Mouse (Mus musculus): ENCODE results near the gene 2200002D01Rik. TPM values are rescaled to one million over a fixed set of nuclear protein-coding genes. Genes with fewer than 3 reads are reported as not detected.
A peak's percentile ranks its signal among the peaks of the same experiment; 100 is the strongest.

The 2200002D01Rik gene
- polyA plus RNA-seq, 1 experiment, result 42.4 TPM

- Histone ChIP-seq H3K79me2 (ENCODE audit: control insufficient read depth, insufficient read depth) (no peaks in the 10 kb centered on the region), H3ac (ENCODE audit: control insufficient read depth, insufficient read length) (no peak overlapping the region)
- TF ChIP-seq MYOG (IDR thresholded peaks at IDR 0.05; ENCODE audit: control insufficient read depth in 1 of 3, insufficient read depth in 1 of 3, insufficient read length in 2 of 3, low read depth in 2 of 3), result no peak
- TF ChIP-seq MYOD1 (IDR thresholded peaks at IDR 0.05; ENCODE audit: control insufficient read depth in 1 of 3, insufficient read length in 2 of 3, low read depth in 2 of 3), result peak in 1 of 3 experiments; percentile 18
- no peak for TF ChIP-seq TCF3 (IDR thresholded peaks at IDR 0.05; ENCODE audit: insufficient read length, low read depth)
- no peak for TF ChIP-seq USF1 (IDR thresholded peaks at IDR 0.05; ENCODE audit: low read depth)
- no peak for TF ChIP-seq POLR2A (IDR thresholded peaks at IDR 0.05; ENCODE audit: insufficient read length, low read depth)
Observed at GRCm38 (mm10) chr7:29259781-29260730, 11.8 kb upstream of the 2200002D01Rik start.

GRCm38 (mm10) chr7:29257368-29257767 lies 9.1 kb upstream of the 2200002D01Rik start:
- no peaks in the 10 kb centered on the region for H3K79me2 ChIP-seq (ENCODE audit: control insufficient read depth, insufficient read depth)
- peaks cover 12% of the 10 kb centered on the region for H3K27me3 ChIP-seq (ENCODE audit: control insufficient read depth, insufficient read depth, insufficient read length)
- no peak overlapping the region for H3K4me3 ChIP-seq
- no peaks in the 10 kb centered on the region for H3K36me3 ChIP-seq (ENCODE audit: control insufficient read depth, insufficient read depth)
- TF ChIP-seq POLR2AphosphoS2 (IDR thresholded peaks at IDR 0.05; ENCODE audit: insufficient read length, low read depth), result no peak
- no peak for TF ChIP-seq MAX (IDR thresholded peaks at IDR 0.05; ENCODE audit: low read depth)
- TF ChIP-seq MYOD1 (IDR thresholded peaks at IDR 0.05; ENCODE audit: control insufficient read depth in 1 of 3, insufficient read length in 2 of 3, low read depth in 2 of 3), result no peak
- no peak for TF ChIP-seq REST (IDR thresholded peaks at IDR 0.05; ENCODE audit: insufficient read depth, insufficient read length)
- TF ChIP-seq CEBPB (IDR thresholded peaks at IDR 0.05; ENCODE audit: insufficient read depth, poor library complexity, severe bottlenecking), result no peak
- no peak for TF ChIP-seq POLR2A (IDR thresholded peaks at IDR 0.05; ENCODE audit: insufficient read length, low read depth)
- no peak for TF ChIP-seq TCF3 (IDR thresholded peaks at IDR 0.05; ENCODE audit: insufficient read length, low read depth)
- no peak for TF ChIP-seq USF1 (IDR thresholded peaks at IDR 0.05; ENCODE audit: low read depth)
- TF ChIP-seq SRF (IDR thresholded peaks at IDR 0.05; ENCODE audit: control insufficient read depth, insufficient read length, low read depth), result no peak
- TF ChIP-seq TCF12 (IDR thresholded peaks at IDR 0.05; ENCODE audit: insufficient read depth, poor library complexity, severe bottlenecking), result no peak
- H3K4me2 ChIP-seq (ENCODE audit: low read depth), result no peak overlapping the region
- no peak overlapping the region for H3ac ChIP-seq (ENCODE audit: control insufficient read depth, insufficient read length)

More at GRCm38 (mm10) chr7:29259781-29260730, 11.8 kb upstream of the 2200002D01Rik start:
- peaks cover 35% of the 10 kb centered on the region for H3K27me3 ChIP-seq (ENCODE audit: control insufficient read depth, insufficient read depth, insufficient read length)
- no peak overlapping the region for H3K4me2 ChIP-seq (ENCODE audit: low read depth)
- no peaks in the 10 kb centered on the region for H3K36me3 ChIP-seq (ENCODE audit: control insufficient read depth, insufficient read depth)
- H3K4me3 ChIP-seq, result no peak overlapping the region

GRCm38 (mm10) chr7:29255875-29256274 lies 7.6 kb upstream of the 2200002D01Rik start:
- H3ac ChIP-seq (ENCODE audit: control insufficient read depth, insufficient read length), result no peak overlapping the region

GRCm38 (mm10) chr7:29253842-29254241 lies 5.6 kb upstream of the 2200002D01Rik start:
- TF ChIP-seq USF1 (IDR thresholded peaks at IDR 0.05; ENCODE audit: low read depth), result no peak
- TF ChIP-seq MYOD1 (IDR thresholded peaks at IDR 0.05; ENCODE audit: control insufficient read depth in 1 of 3, insufficient read length in 2 of 3, low read depth in 2 of 3), result no peak
- TF ChIP-seq E2F4 (IDR thresholded peaks at IDR 0.05; ENCODE audit: insufficient read depth), result no peak
- no peak for TF ChIP-seq TCF3 (IDR thresholded peaks at IDR 0.05; ENCODE audit: insufficient read length, low read depth)
- TF ChIP-seq POLR2A (IDR thresholded peaks at IDR 0.05; ENCODE audit: insufficient read length, low read depth), result no peak
- TF ChIP-seq MAX (IDR thresholded peaks at IDR 0.05; ENCODE audit: low read depth), result no peak
- TF ChIP-seq POLR2AphosphoS2 (IDR thresholded peaks at IDR 0.05; ENCODE audit: insufficient read length, low read depth), result no peak
- TF ChIP-seq REST (IDR thresholded peaks at IDR 0.05; ENCODE audit: insufficient read depth, insufficient read length), result no peak
- no peak for TF ChIP-seq CEBPB (IDR thresholded peaks at IDR 0.05; ENCODE audit: insufficient read depth, poor library complexity, severe bottlenecking)
- TF ChIP-seq TCF12 (IDR thresholded peaks at IDR 0.05; ENCODE audit: insufficient read depth, poor library complexity, severe bottlenecking), result no peak
- no peak for TF ChIP-seq MYOG (IDR thresholded peaks at IDR 0.05; ENCODE audit: control insufficient read depth in 1 of 3, insufficient read depth in 1 of 3, insufficient read length in 2 of 3, low read depth in 2 of 3)
- no peak for TF ChIP-seq SRF (IDR thresholded peaks at IDR 0.05; ENCODE audit: control insufficient read depth, insufficient read length, low read depth)
- Histone ChIP-seq H3K79me2 (ENCODE audit: control insufficient read depth, insufficient read depth) (no peaks in the 10 kb centered on the region), H3K36me3 (ENCODE audit: control insufficient read depth, insufficient read depth) (no peaks in the 10 kb centered on the region), H3K4me2 (ENCODE audit: low read depth) (no peak overlapping the region), H3ac (ENCODE audit: control insufficient read depth, insufficient read length) (no peak overlapping the region), H3K4me3 (no peak overlapping the region), H3K27me3 (ENCODE audit: control insufficient read depth, insufficient read depth, insufficient read length) (no peaks in the 10 kb centered on the region)

More at GRCm38 (mm10) chr7:29255875-29256274, 7.6 kb upstream of the 2200002D01Rik start:
- Histone ChIP-seq H3K36me3 (ENCODE audit: control insufficient read depth, insufficient read depth) (no peaks in the 10 kb centered on the region), H3K27me3 (ENCODE audit: control insufficient read depth, insufficient read depth, insufficient read length) (peaks cover 7% of the 10 kb centered on the region), H3K79me2 (ENCODE audit: control insufficient read depth, insufficient read depth) (no peaks in the 10 kb centered on the region), H3K4me3 (no peak overlapping the region), H3K4me2 (ENCODE audit: low read depth) (no peak overlapping the region)
- TF ChIP-seq REST (IDR thresholded peaks at IDR 0.05; ENCODE audit: insufficient read depth, insufficient read length), result no peak
- TF ChIP-seq POLR2A (IDR thresholded peaks at IDR 0.05; ENCODE audit: insufficient read length, low read depth), result no peak
- no peak for TF ChIP-seq CEBPB (IDR thresholded peaks at IDR 0.05; ENCODE audit: insufficient read depth, poor library complexity, severe bottlenecking)
- TF ChIP-seq MAX (IDR thresholded peaks at IDR 0.05; ENCODE audit: low read depth), result no peak

- H3K79me2 ChIP-seq (ENCODE audit: control insufficient read depth, insufficient read depth), result no peaks in the 10 kb centered on the region
- no peaks in the 10 kb centered on the region for H3K36me3 ChIP-seq (ENCODE audit: control insufficient read depth, insufficient read depth)
- no peak overlapping the region for H3K4me3 ChIP-seq
- H3K27me3 ChIP-seq (ENCODE audit: control insufficient read depth, insufficient read depth, insufficient read length), result no peaks in the 10 kb centered on the region
- TF ChIP-seq USF1 (IDR thresholded peaks at IDR 0.05; ENCODE audit: low read depth) (no peak), REST (IDR thresholded peaks at IDR 0.05; ENCODE audit: insufficient read depth, insufficient read length) (no peak), MYOG (IDR thresholded peaks at IDR 0.05; ENCODE audit: control insufficient read depth in 1 of 3, insufficient read depth in 1 of 3, insufficient read length in 2 of 3, low read depth in 2 of 3) (no peak), POLR2A (IDR thresholded peaks at IDR 0.05; ENCODE audit: insufficient read length, low read depth) (no peak), CEBPB (IDR thresholded peaks at IDR 0.05; ENCODE audit: insufficient read depth, poor library complexity, severe bottlenecking) (no peak), MYOD1 (IDR thresholded peaks at IDR 0.05; ENCODE audit: control insufficient read depth in 1 of 3, insufficient read length in 2 of 3, low read depth in 2 of 3) (no peak), MAX (IDR thresholded peaks at IDR 0.05; ENCODE audit: low read depth) (no peak)
- no peak overlapping the region for H3K4me2 ChIP-seq (ENCODE audit: low read depth)
- no peak overlapping the region for H3ac ChIP-seq (ENCODE audit: control insufficient read depth, insufficient read length)
Observed at GRCm38 (mm10) chr7:29251166-29251565, 2.9 kb upstream of the 2200002D01Rik start.
